8 mouse cellular contexts compared by ENCODE assay signal in the genomic region with DNA sequence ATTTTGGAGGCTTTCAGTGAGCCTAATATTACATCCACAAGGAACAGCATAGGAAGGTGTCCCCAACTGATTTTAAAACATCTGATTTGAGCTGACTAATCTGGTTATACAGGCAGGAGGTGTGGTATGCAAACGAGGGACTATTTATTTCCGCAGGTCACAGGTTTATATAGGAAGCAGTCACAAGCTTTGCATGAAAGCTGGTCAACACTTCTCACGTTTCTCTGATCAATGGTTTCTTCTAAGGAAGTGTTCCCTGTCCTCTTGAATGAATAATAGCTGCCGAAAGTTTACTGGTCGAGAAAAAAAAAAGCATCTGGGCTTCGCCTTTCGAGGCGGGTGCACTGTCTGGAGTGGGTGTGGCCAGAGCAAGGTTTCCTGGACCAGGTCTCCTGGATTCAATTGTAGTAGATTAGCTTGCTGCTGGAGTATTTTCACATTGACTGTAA. TPM values are rescaled to one million over a fixed set of nuclear protein-coding genes. Genes with fewer than 3 reads are reported as not detected.
DNase-seq lines count a peak whose midpoint lies in the region; ATAC-seq and TF ChIP-seq lines count a peak whose summit lies in the region.

No protein-coding gene starts in this region.

- ATAC-seq in heart, embryonic 15.5 days (replicated peaks; ENCODE audit: insufficient number of reproducible peaks, insufficient read depth, low FRiP score, low read depth), result no peak
- peak; percentile 28; the same call in 1 of the 2 replicates for ATAC-seq in megakaryocyte progenitor cell, adult 5-6 weeks (replicated peaks; ENCODE audit: poor library complexity)

- no peaks in the 10 kb centered on the region for H3K9me3 ChIP-seq in heart, embryonic 15.5 days (replicated peaks)

- 9% methylated on average over 8 of the region's 8 CpGs for WGBS in heart, embryonic 15.5 days

- H3K9ac ChIP-seq in heart, embryonic 15.5 days, result peak overlapping the region; percentile 65

- TF ChIP-seq CTCF in layer of hippocampus, adult 2 months (conservative IDR thresholded peaks at IDR 0.05), result no peak
- TF ChIP-seq CTCF in cortical plate, adult 2 months (IDR thresholded peaks at IDR 0.05; ENCODE audit: extremely low read depth, insufficient read depth, low read length), result no peak

- no peaks in the 10 kb centered on the region for H3K27me3 ChIP-seq in heart, embryonic 15.5 days

- no peak overlapping the region for H3K27ac ChIP-seq in layer of hippocampus, adult 2 months
- H3K27ac ChIP-seq in cortical plate, adult 2 months (ENCODE audit: insufficient read depth, low read length), result no peak overlapping the region
- peak overlapping the region; percentile 88 for H3K27ac ChIP-seq in heart, embryonic 15.5 days

- TF ChIP-seq POLR2A in cortical plate, adult 2 months (IDR thresholded peaks at IDR 0.05; ENCODE audit: extremely low read depth, insufficient read depth, low read length), result no peak

- H3K4me3 ChIP-seq in layer of hippocampus, adult 2 months, result peak overlapping the region; percentile 66
- peak overlapping the region; percentile 91; the same call in 1 of the 2 replicates for H3K4me3 ChIP-seq in cortical plate, adult 2 months (ENCODE audit: insufficient read depth, low read length)
- H3K4me3 ChIP-seq in heart, embryonic 15.5 days, result peak overlapping the region; percentile 90

- H3K4me2 ChIP-seq in heart, embryonic 15.5 days, result peak overlapping the region; percentile 86

- no peak for DNase-seq in layer of hippocampus, adult 2 months (ENCODE audit: low spot score in 2 of 2)
- DNase-seq in layer of hippocampus, adult 9-10 months (ENCODE audit: low spot score), result no peak
- DNase-seq in kidney, postnatal 14 days, result peak; percentile 49
- no peak for DNase-seq in ovary, postnatal 36 days (ENCODE audit: low spot score)
- no peak for DNase-seq in left cerebral cortex, adult 11 months (ENCODE audit: low spot score)

- H3K36me3 ChIP-seq in heart, embryonic 15.5 days, result peaks cover 16% of the 10 kb centered on the region

- H3K4me1 ChIP-seq in cortical plate, adult 2 months (ENCODE audit: control insufficient read depth, insufficient read depth, low read length), result peaks cover 3% of the 10 kb centered on the region; the same call in 1 of the 2 replicates
- peaks cover 20% of the 10 kb centered on the region for H3K4me1 ChIP-seq in heart, embryonic 15.5 days (replicated peaks)

RNA-seq across cellular contexts. Expression of a gene that starts 1.0 kb away (rescaled TPM):
- total RNA-seq in layer of hippocampus, adult 2 months (2021), result 10 to 100 TPM; 50.9 to 51.0 TPM
- polyA plus RNA-seq in cortical plate, adult 2 months (2012; rRNA removed), result 48.7 and 49.2 TPM in 2 replicates
- polyA plus RNA-seq in heart, embryonic 15.5 days (2015; fragmentation: Nextera tagmentation; extraction: Ambion mirVana), result 8.6 and 10.3 TPM in 2 replicates
- total RNA-seq in megakaryocyte progenitor cell, adult 5-6 weeks (2015), result 1.2 and 1.3 TPM in 2 replicates
- 1.4 and 2.9 TPM in 2 replicates for total RNA-seq in megakaryocyte progenitor cell, adult 5-6 weeks (2017)

Comparison
In these comparisons a context has a peak if more than half of its experiments do, and no peak if none do; other contexts are left out.
1. RNA of a gene that starts 1.0 kb away (total RNA-seq): 50.9 to 51.0 TPM in layer of hippocampus, adult 2 months; 1.2 to 2.9 TPM in megakaryocyte progenitor cell, adult 5-6 weeks; every median in the first group is over 10 times any median in the second.
2. Peak in every context shown above with its lines, with median percentiles within 50 percentile points of each other: H3K4me3 ChIP-seq.